Mouse (Mus musculus) liver, postnatal 0 days (tissue): Measurements from ENCODE around the gene 2010111I01Rik. TPM values are rescaled to one million over a fixed set of nuclear protein-coding genes. Genes with fewer than 3 reads are reported as not detected.

Source experiments
- ATAC-seq: fragments of 200-750 bp; cut with Nextera tagmentation; 2 replicates; pipeline ENCODE4 v1.8.0; 2017; ENCODE audit warnings: mild to moderate bottlenecking, moderate library complexity
- DNase-seq: peaks from one replicate; pipeline ENCODE4 v3.0.0-alpha.2; 2016
- H3K27ac ChIP-seq: fragments of 300-500 bp; sonication (generic); 2 replicates; pipeline ENCODE4 v1.5.1; 2014; ENCODE audit warnings: antibody characterized with exemption, moderate library complexity, mild to moderate bottlenecking, low read depth
- H3K27me3 ChIP-seq: fragments of 300-500 bp; sonication (generic); 2 replicates; pipeline ENCODE4 v1.6.1; 2014; ENCODE audit warnings: low read length, control low read depth, mixed read lengths; ENCODE audit not compliant: insufficient read depth
- H3K36me3 ChIP-seq: fragments of 300-500 bp; sonication (generic); replicated peaks from 2 replicates; pipeline ENCODE4 v1.6.1; 2014; ENCODE audit warnings: mild to moderate bottlenecking, control low read depth, low read length, moderate library complexity, mixed read lengths; ENCODE audit not compliant: insufficient read depth
- H3K4me1 ChIP-seq: fragments of 300-500 bp; sonication (generic); 2 replicates; pipeline ENCODE4 v1.6.1; 2014; ENCODE audit warnings: antibody characterized with exemption, mild to moderate bottlenecking, control low read depth; ENCODE audit not compliant: insufficient read depth
- H3K4me2 ChIP-seq: fragments of 300-500 bp; sonication (generic); 2 replicates; pipeline ENCODE4 v1.6.1; 2014; ENCODE audit warnings: low read depth, mild to moderate bottlenecking, low read length, moderate library complexity, mixed read lengths
- H3K4me3 ChIP-seq: fragments of 300-500 bp; sonication (generic); 2 replicates; pipeline ENCODE4 v1.5.1; 2014; ENCODE audit warnings: low read depth, low read length
- H3K9ac ChIP-seq: fragments of 300-500 bp; sonication (generic); replicated peaks from 2 replicates; pipeline ENCODE4 v1.6.1; 2014; ENCODE audit warnings: mild to moderate bottlenecking, moderate library complexity
- H3K9me3 ChIP-seq: fragments of 300-500 bp; sonication (generic); 2 replicates; pipeline ENCODE4 v1.6.1; 2016; ENCODE audit warnings: mild to moderate bottlenecking, control low read depth, low read length, mixed read lengths
- CTCF ChIP-seq: sonication (generic); IDR thresholded peaks from 2 replicates; pipeline ENCODE4 v1.5.1; 2016; ENCODE audit warnings: antibody characterized with exemption, low read depth
- EP300 ChIP-seq: IDR thresholded peaks from 2 replicates; pipeline ENCODE4 v1.6.1; 2016; ENCODE audit warnings: antibody characterized with exemption, low read depth, mild to moderate bottlenecking
- WGBS: fragments of 180-500 bp; shearing (Covaris S2); extraction: QIAGEN DNeasy Blood & Tissue Kit; methylation state at CpG from one replicate; pipeline ENCODE4 v1.1.7; 2014; ENCODE audit not compliant: insufficient replicate concordance; 5-methylcytosine and 5-hydroxymethylcytosine counted together
- polyA plus RNA-seq: library from polyadenylated mRNA; unstranded; fragments of >200 nt; fragmentation: Nextera tagmentation; extraction: Ambion mirVana; gene quantifications from 2 replicates; pipeline ENCODE4 v1.2.1, GENCODE M21; 2015

The 2010111I01Rik gene
- polyA plus RNA-seq, 1 experiment from 2014 or later: 22.9 TPM

- H3K9me3 ChIP-seq: no peaks in the 10 kb centered on the region
- no peak overlapping the region for H3K4me3 ChIP-seq
- H3K27me3 ChIP-seq: no peaks in the 10 kb centered on the region
- no peak overlapping the region for H3K27ac ChIP-seq
- H3K36me3 ChIP-seq: no peaks in the 10 kb centered on the region
- no peak overlapping the region for H3K4me2 ChIP-seq
- TF ChIP-seq EP300: no peak
- TF ChIP-seq CTCF: no peak
- ATAC-seq (no peak), DNase-seq (no peak)
- H3K4me1 ChIP-seq: no peaks in the 10 kb centered on the region
- H3K9ac ChIP-seq: no peak overlapping the region
Measured at GRCm38 (mm10) chr13:63141275-63141674, 176.6 kb downstream of the 2010111I01Rik start.

GRCm38 (mm10) chr13:63146604-63147188 is 182.0 kb downstream of the 2010111I01Rik start:
- H3K4me3 ChIP-seq: no peak overlapping the region
- no peak overlapping the region for H3K9ac ChIP-seq
- no peaks in the 10 kb centered on the region for H3K27me3 ChIP-seq
- DNase-seq: no peak
- no peak overlapping the region for H3K4me2 ChIP-seq
- H3K27ac ChIP-seq: no peak overlapping the region
- WGBS: 74% methylated on average over 4 of the region's 4 CpGs
- H3K36me3 ChIP-seq: no peaks in the 10 kb centered on the region
- no peak for ATAC-seq
- no peaks in the 10 kb centered on the region for H3K9me3 ChIP-seq
- H3K4me1 ChIP-seq: peaks cover 18% of the 10 kb centered on the region
- TF ChIP-seq EP300 (no peak), CTCF (no peak)

GRCm38 (mm10) chr13:63148157-63148556 is 183.5 kb downstream of the 2010111I01Rik start:
- Histone ChIP-seq H3K9me3 (no peaks in the 10 kb centered on the region), H3K27ac (no peak overlapping the region), H3K36me3 (no peaks in the 10 kb centered on the region), H3K4me1 (peaks cover 18% of the 10 kb centered on the region), H3K4me3 (no peak overlapping the region), H3K4me2 (no peak overlapping the region), H3K9ac (no peak overlapping the region), H3K27me3 (no peaks in the 10 kb centered on the region)
- 50% methylated on average over 1 of the region's 1 CpGs for WGBS
- TF ChIP-seq EP300 (no peak), CTCF (no peak)
- no peak for DNase-seq
- ATAC-seq: no peak

GRCm38 (mm10) chr13:63150470-63151020 is 185.9 kb downstream of the 2010111I01Rik start:
- Histone ChIP-seq H3K9ac (no peak overlapping the region), H3K4me1 (peaks cover 18% of the 10 kb centered on the region), H3K27ac (no peak overlapping the region), H3K4me3 (no peak overlapping the region), H3K9me3 (no peaks in the 10 kb centered on the region), H3K27me3 (no peaks in the 10 kb centered on the region), H3K4me2 (no peak overlapping the region), H3K36me3 (no peaks in the 10 kb centered on the region)
- DNase-seq (no peak), ATAC-seq (no peak)
- WGBS: 43% methylated on average over 2 of the region's 2 CpGs
- TF ChIP-seq EP300 (no peak), CTCF (no peak)

GRCm38 (mm10) chr13:63151028-63151738 is 186.5 kb downstream of the 2010111I01Rik start:
- Histone ChIP-seq H3K4me3 (no peak overlapping the region), H3K9me3 (no peaks in the 10 kb centered on the region), H3K36me3 (no peaks in the 10 kb centered on the region), H3K9ac (no peak overlapping the region), H3K4me1 (peaks cover 18% of the 10 kb centered on the region), H3K4me2 (no peak overlapping the region), H3K27me3 (no peaks in the 10 kb centered on the region), H3K27ac (no peak overlapping the region)
- ATAC-seq (no peak), DNase-seq (no peak)
- TF ChIP-seq EP300 (no peak), CTCF (no peak)
- 74% methylated on average over 9 of the region's 9 CpGs for WGBS

GRCm38 (mm10) chr13:63152498-63152897 is 187.8 kb downstream of the 2010111I01Rik start:
- Histone ChIP-seq H3K27me3 (no peaks in the 10 kb centered on the region), H3K9ac (no peak overlapping the region), H3K4me3 (no peak overlapping the region), H3K4me2 (no peak overlapping the region), H3K9me3 (no peaks in the 10 kb centered on the region), H3K4me1 (peaks cover 18% of the 10 kb centered on the region), H3K27ac (no peak overlapping the region), H3K36me3 (no peaks in the 10 kb centered on the region)
- 51% methylated on average over 3 of the region's 3 CpGs for WGBS
- no peak for TF ChIP-seq CTCF
- TF ChIP-seq EP300: no peak
- DNase-seq (no peak), ATAC-seq (no peak)
